Mouse (Mus musculus): Measurements from ENCODE around the gene Ppp4r3a. TPM values are rescaled to one million over a fixed set of nuclear protein-coding genes. Genes with fewer than 3 reads are reported as not detected.

Ppp4r3a gene
- polyA plus RNA-seq, 1 experiment from 2014 or later: 31.1 TPM

DNA sequence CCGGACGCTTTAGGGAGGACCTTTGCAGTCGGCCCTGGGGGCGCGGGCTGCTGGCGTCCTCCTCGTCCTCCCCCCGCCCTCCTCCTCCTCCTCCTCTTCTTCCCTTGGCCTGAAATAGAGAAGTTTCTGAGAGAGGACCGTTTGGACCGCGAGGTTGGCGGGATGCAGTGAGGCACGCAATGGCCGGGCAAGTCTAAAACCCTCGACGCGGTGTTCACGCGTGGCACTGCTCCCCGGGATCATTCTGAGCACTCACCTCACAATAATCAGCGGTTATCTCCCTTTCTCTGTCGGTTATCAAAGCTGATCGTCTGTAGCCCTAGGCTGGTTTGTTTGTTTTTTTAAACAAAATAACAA, 315 bp upstream of the Ppp4r3a start:
- no peak for DNase-seq (ENCODE audit: low spot score)
- Histone ChIP-seq H3K36me3 (ENCODE audit: insufficient read depth, low read length) (no peaks in the 10 kb centered on the region), H3K27me3 (ENCODE audit: insufficient read depth, low read length) (no peaks in the 10 kb centered on the region), H3K9ac (ENCODE audit: low read depth, low read length) (peak overlapping the region; percentile 92), H3K9me3 (replicated peaks; ENCODE audit: low read length) (no peaks in the 10 kb centered on the region), H3K4me1 (replicated peaks; ENCODE audit: insufficient read depth, low read length) (peaks cover 4% of the 10 kb centered on the region; the same call in 1 of the 2 replicates), H3K4me3 (replicated peaks; ENCODE audit: low read depth, low read length) (peak overlapping the region; percentile 99), H3K4me2 (ENCODE audit: low read length) (peak overlapping the region; percentile 84), H3K27ac (peak overlapping the region; percentile 93)
- no peak for TF ChIP-seq CTCF (IDR thresholded peaks at IDR 0.05; ENCODE audit: low read depth)
- WGBS: under 1% methylated on average over 23 of the region's 23 CpGs
- peak; percentile 73; the same call in 1 of the 2 replicates for ATAC-seq (replicated peaks; ENCODE audit: low FRiP score, low read depth)

GRCm38 (mm10) chr12:101082296-101083075, 1.0 kb downstream of the Ppp4r3a start:
- Histone ChIP-seq H3K4me1 (replicated peaks; ENCODE audit: insufficient read depth, low read length) (peaks cover 4% of the 10 kb centered on the region; the same call in 1 of the 2 replicates), H3K27ac (peak overlapping the region; percentile 93), H3K4me2 (ENCODE audit: low read length) (peak overlapping the region; percentile 84), H3K9ac (ENCODE audit: low read depth, low read length) (peak overlapping the region; percentile 92), H3K36me3 (ENCODE audit: insufficient read depth, low read length) (no peaks in the 10 kb centered on the region), H3K4me3 (replicated peaks; ENCODE audit: low read depth, low read length) (peak overlapping the region; percentile 99), H3K9me3 (replicated peaks; ENCODE audit: low read length) (no peaks in the 10 kb centered on the region), H3K27me3 (ENCODE audit: insufficient read depth, low read length) (no peaks in the 10 kb centered on the region)
- WGBS: under 1% methylated on average over 68 of the region's 69 CpGs
- TF ChIP-seq CTCF (IDR thresholded peaks at IDR 0.05; ENCODE audit: low read depth): no peak
- ATAC-seq (replicated peaks; ENCODE audit: low FRiP score, low read depth) (peak; percentile 15), DNase-seq (ENCODE audit: low spot score) (peak; percentile 25)

GRCm38 (mm10) chr12:101077955-101078354, 5.5 kb downstream of the Ppp4r3a start:
- Histone ChIP-seq H3K9ac (ENCODE audit: low read depth, low read length) (no peak overlapping the region), H3K4me1 (replicated peaks; ENCODE audit: insufficient read depth, low read length) (peaks cover 4% of the 10 kb centered on the region; the same call in 1 of the 2 replicates), H3K4me2 (ENCODE audit: low read length) (no peak overlapping the region), H3K9me3 (replicated peaks; ENCODE audit: low read length) (no peaks in the 10 kb centered on the region), H3K27me3 (ENCODE audit: insufficient read depth, low read length) (no peaks in the 10 kb centered on the region), H3K36me3 (ENCODE audit: insufficient read depth, low read length) (no peaks in the 10 kb centered on the region), H3K4me3 (replicated peaks; ENCODE audit: low read depth, low read length) (no peak overlapping the region), H3K27ac (no peak overlapping the region)
- DNase-seq (ENCODE audit: low spot score) (no peak), ATAC-seq (replicated peaks; ENCODE audit: low FRiP score, low read depth) (no peak)
- no peak for TF ChIP-seq CTCF (IDR thresholded peaks at IDR 0.05; ENCODE audit: low read depth)

GRCm38 (mm10) chr12:101075433-101075832, 8.1 kb downstream of the Ppp4r3a start:
- H3K4me1 ChIP-seq (replicated peaks; ENCODE audit: insufficient read depth, low read length): no peaks in the 10 kb centered on the region
- DNase-seq (ENCODE audit: low spot score): no peak
- H3K27me3 ChIP-seq (ENCODE audit: insufficient read depth, low read length): no peaks in the 10 kb centered on the region
- WGBS: 74% methylated on average over 3 of the region's 3 CpGs
- ATAC-seq (replicated peaks; ENCODE audit: low FRiP score, low read depth): no peak
- no peaks in the 10 kb centered on the region for H3K36me3 ChIP-seq (ENCODE audit: insufficient read depth, low read length)
- no peak for TF ChIP-seq CTCF (IDR thresholded peaks at IDR 0.05; ENCODE audit: low read depth)
- H3K27ac ChIP-seq: no peak overlapping the region
- H3K4me2 ChIP-seq (ENCODE audit: low read length): no peak overlapping the region
- no peaks in the 10 kb centered on the region for H3K9me3 ChIP-seq (replicated peaks; ENCODE audit: low read length)
- no peak overlapping the region for H3K9ac ChIP-seq (ENCODE audit: low read depth, low read length)
- no peak overlapping the region for H3K4me3 ChIP-seq (replicated peaks; ENCODE audit: low read depth, low read length)

GRCm38 (mm10) chr12:101074821-101075429, 8.6 kb downstream of the Ppp4r3a start:
- WGBS: 92% methylated on average over 4 of the region's 4 CpGs
- TF ChIP-seq CTCF (IDR thresholded peaks at IDR 0.05; ENCODE audit: low read depth): no peak
- Histone ChIP-seq H3K9me3 (replicated peaks; ENCODE audit: low read length) (no peaks in the 10 kb centered on the region), H3K4me2 (ENCODE audit: low read length) (no peak overlapping the region), H3K27ac (no peak overlapping the region), H3K36me3 (ENCODE audit: insufficient read depth, low read length) (no peaks in the 10 kb centered on the region), H3K9ac (ENCODE audit: low read depth, low read length) (no peak overlapping the region), H3K4me3 (replicated peaks; ENCODE audit: low read depth, low read length) (no peak overlapping the region), H3K4me1 (replicated peaks; ENCODE audit: insufficient read depth, low read length) (no peaks in the 10 kb centered on the region), H3K27me3 (ENCODE audit: insufficient read depth, low read length) (no peaks in the 10 kb centered on the region)
- no peak for ATAC-seq (replicated peaks; ENCODE audit: low FRiP score, low read depth)
- no peak for DNase-seq (ENCODE audit: low spot score)

DNA sequence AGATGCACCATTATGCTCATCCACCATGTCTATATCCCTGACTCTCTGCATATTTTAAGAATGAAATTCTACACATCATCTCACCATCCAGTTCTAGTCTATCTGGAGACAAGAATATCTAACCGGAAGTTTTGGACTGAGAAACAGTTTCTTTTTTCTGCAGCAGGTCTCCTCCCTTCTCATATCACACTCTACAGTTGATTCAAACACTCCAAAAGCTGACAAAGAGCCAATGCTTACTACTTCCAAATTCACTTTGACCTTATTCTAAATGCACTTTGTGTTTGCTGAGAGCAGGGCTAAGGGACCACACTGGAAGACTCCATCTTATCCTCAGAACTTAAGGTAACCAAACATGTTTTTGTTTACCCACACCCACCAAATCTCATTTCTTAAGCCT, 13.7 kb downstream of the Ppp4r3a start:
- Histone ChIP-seq H3K4me2 (ENCODE audit: low read length) (no peak overlapping the region), H3K27me3 (ENCODE audit: insufficient read depth, low read length) (no peaks in the 10 kb centered on the region), H3K27ac (no peak overlapping the region), H3K4me3 (replicated peaks; ENCODE audit: low read depth, low read length) (no peak overlapping the region), H3K36me3 (ENCODE audit: insufficient read depth, low read length) (0 out of 2 replicates have a peak, but pooled peaks cover 7% of the 10 kb centered on the region), H3K9me3 (replicated peaks; ENCODE audit: low read length) (no peaks in the 10 kb centered on the region), H3K9ac (ENCODE audit: low read depth, low read length) (no peak overlapping the region), H3K4me1 (replicated peaks; ENCODE audit: insufficient read depth, low read length) (no peaks in the 10 kb centered on the region)
- ATAC-seq (replicated peaks; ENCODE audit: low FRiP score, low read depth) (no peak), DNase-seq (ENCODE audit: low spot score) (no peak)
- WGBS: 80% methylated on average over 1 of the region's 1 CpGs
- TF ChIP-seq CTCF (IDR thresholded peaks at IDR 0.05; ENCODE audit: low read depth): no peak

All from kidney, postnatal 0 days (tissue).